Mouse (Mus musculus) liver, embryonic 15.5 days (tissue): ENCODE data around the gene Ndc80. TPM values are rescaled to one million over a fixed set of nuclear protein-coding genes. Genes with fewer than 3 reads are reported as not detected.

Experiments
- ATAC-seq: fragments of 200-750 bp; cut with Nextera tagmentation; 2 replicates; pipeline ENCODE4 v1.8.0; 2017; ENCODE audit warnings: moderate number of reproducible peaks, mild to moderate bottlenecking, moderate library complexity; ENCODE audit not compliant: insufficient read depth
- H3K27ac ChIP-seq: fragments of 300-500 bp; sonication (generic); replicated peaks from 2 replicates; pipeline ENCODE4 v1.5.1; 2015; ENCODE audit warnings: mild to moderate bottlenecking, inconsistent platforms
- H3K27me3 ChIP-seq: fragments of 300-500 bp; sonication (generic); 2 replicates; pipeline ENCODE4 v1.6.1; 2015; ENCODE audit warnings: mild to moderate bottlenecking, inconsistent platforms
- H3K36me3 ChIP-seq: fragments of 300-500 bp; sonication (generic); replicated peaks from 2 replicates; pipeline ENCODE4 v1.6.1; 2015; ENCODE audit warnings: moderate library complexity, mild to moderate bottlenecking, inconsistent platforms
- H3K4me1 ChIP-seq: fragments of 300-500 bp; sonication (generic); replicated peaks from 2 replicates; pipeline ENCODE4 v1.6.1; 2015; ENCODE audit warnings: inconsistent platforms
- H3K4me2 ChIP-seq: fragments of 300-500 bp; sonication (generic); 2 replicates; pipeline ENCODE4 v1.6.1; 2015; ENCODE audit warnings: moderate library complexity, mild to moderate bottlenecking, inconsistent platforms
- H3K4me3 ChIP-seq: fragments of 300-500 bp; sonication (generic); replicated peaks from 2 replicates; pipeline ENCODE4 v1.5.1; 2015; ENCODE audit warnings: mild to moderate bottlenecking, inconsistent platforms
- H3K9ac ChIP-seq: fragments of 300-500 bp; sonication (generic); 2 replicates; pipeline ENCODE4 v1.6.1; 2015; ENCODE audit warnings: moderate library complexity, mild to moderate bottlenecking, inconsistent platforms
- H3K9me3 ChIP-seq: fragments of 300-500 bp; sonication (generic); replicated peaks from 2 replicates; pipeline ENCODE4 v1.6.1; 2016; ENCODE audit warnings: inconsistent platforms
- WGBS: fragments of 180-500 bp; shearing (Covaris S2); methylation state at CpG from one replicate; pipeline ENCODE4 v1.1.7; 2015; ENCODE audit warnings: mixed read lengths; ENCODE audit not compliant: insufficient replicate concordance; 5-methylcytosine and 5-hydroxymethylcytosine counted together
- polyA plus RNA-seq: library from polyadenylated mRNA; unstranded; fragments of >200 nt; fragmentation: Nextera tagmentation; extraction: Ambion mirVana; gene quantifications from 2 replicates; pipeline ENCODE4 v1.2.1, GENCODE M21; 2015

The Ndc80 gene
- polyA plus RNA-seq, 1 experiment from 2014 or later = 32.2 TPM

GRCm38 (mm10) chr17:71506832-71507231, 19.8 kb downstream of the Ndc80 start:
- Histone ChIP-seq H3K9me3 (no peaks in the 10 kb centered on the region), H3K9ac (no peak overlapping the region), H3K4me3 (no peak overlapping the region), H3K27ac (no peak overlapping the region), H3K36me3 (peaks cover 91% of the 10 kb centered on the region), H3K4me1 (peaks cover 12% of the 10 kb centered on the region), H3K27me3 (no peaks in the 10 kb centered on the region), H3K4me2 (no peak overlapping the region)
- WGBS = 91% methylated on average over 8 of the region's 8 CpGs
- no peak for ATAC-seq

GRCm38 (mm10) chr17:71495784-71496183, 30.9 kb downstream of the Ndc80 start:
- Histone ChIP-seq H3K27ac (no peak overlapping the region), H3K36me3 (peaks cover 66% of the 10 kb centered on the region), H3K4me2 (no peak overlapping the region), H3K9me3 (no peaks in the 10 kb centered on the region), H3K4me1 (peaks cover 11% of the 10 kb centered on the region), H3K27me3 (no peaks in the 10 kb centered on the region), H3K9ac (no peak overlapping the region), H3K4me3 (no peak overlapping the region)
- ATAC-seq = no peak
- 79% methylated on average over 4 of the region's 4 CpGs for WGBS

GRCm38 (mm10) chr17:71491332-71491686, 35.3 kb downstream of the Ndc80 start:
- Histone ChIP-seq H3K27me3 (no peaks in the 10 kb centered on the region), H3K9me3 (no peaks in the 10 kb centered on the region), H3K9ac (peak overlapping the region; percentile 15; the same call in 1 of the 2 replicates), H3K36me3 (peaks cover 21% of the 10 kb centered on the region), H3K4me1 (peaks cover 36% of the 10 kb centered on the region), H3K4me3 (no peak overlapping the region), H3K27ac (peak overlapping the region; percentile 79), H3K4me2 (peak overlapping the region; percentile 52)
- WGBS = 40% methylated on average over 4 of the region's 4 CpGs
- ATAC-seq = peak; percentile 20; the same call in 1 of the 2 replicates

- 21% methylated on average over 9 of the region's 9 CpGs for WGBS
- peak overlapping the region; percentile 15; the same call in 1 of the 2 replicates for H3K9ac ChIP-seq
- peak overlapping the region; percentile 52 for H3K4me2 ChIP-seq
- peaks cover 16% of the 10 kb centered on the region for H3K36me3 ChIP-seq
- peak overlapping the region; percentile 79 for H3K27ac ChIP-seq
- H3K27me3 ChIP-seq = no peaks in the 10 kb centered on the region
- peak; percentile 76 for ATAC-seq
- H3K4me1 ChIP-seq = peaks cover 41% of the 10 kb centered on the region
- H3K4me3 ChIP-seq = no peak overlapping the region
- H3K9me3 ChIP-seq = no peaks in the 10 kb centered on the region
Measured at GRCm38 (mm10) chr17:71490666-71491331, 35.9 kb downstream of the Ndc80 start.

- peak overlapping the region; percentile 79 for H3K27ac ChIP-seq
- H3K4me2 ChIP-seq = no peak overlapping the region
- 47% methylated on average over 9 of the region's 9 CpGs for WGBS
- no peak overlapping the region for H3K4me3 ChIP-seq
- H3K4me1 ChIP-seq = peaks cover 49% of the 10 kb centered on the region
- H3K27me3 ChIP-seq = no peaks in the 10 kb centered on the region
- no peaks in the 10 kb centered on the region for H3K9me3 ChIP-seq
- H3K36me3 ChIP-seq = peaks cover 7% of the 10 kb centered on the region
- H3K9ac ChIP-seq = no peak overlapping the region
- peak; percentile 43 for ATAC-seq
Measured at GRCm38 (mm10) chr17:71489703-71490461, 36.8 kb downstream of the Ndc80 start.

GRCm38 (mm10) chr17:71486231-71486851, 40.3 kb downstream of the Ndc80 start:
- H3K4me2 ChIP-seq = peak overlapping the region; percentile 73
- no peaks in the 10 kb centered on the region for H3K27me3 ChIP-seq
- no peaks in the 10 kb centered on the region for H3K9me3 ChIP-seq
- 24% methylated on average over 8 of the region's 8 CpGs for WGBS
- H3K27ac ChIP-seq = peak overlapping the region; percentile 74
- H3K4me3 ChIP-seq = peak overlapping the region; percentile 48
- peak overlapping the region; percentile 39; the same call in 1 of the 2 replicates for H3K9ac ChIP-seq
- H3K36me3 ChIP-seq = no peaks in the 10 kb centered on the region
- H3K4me1 ChIP-seq = peaks cover 43% of the 10 kb centered on the region
- no peak for ATAC-seq

DNA sequence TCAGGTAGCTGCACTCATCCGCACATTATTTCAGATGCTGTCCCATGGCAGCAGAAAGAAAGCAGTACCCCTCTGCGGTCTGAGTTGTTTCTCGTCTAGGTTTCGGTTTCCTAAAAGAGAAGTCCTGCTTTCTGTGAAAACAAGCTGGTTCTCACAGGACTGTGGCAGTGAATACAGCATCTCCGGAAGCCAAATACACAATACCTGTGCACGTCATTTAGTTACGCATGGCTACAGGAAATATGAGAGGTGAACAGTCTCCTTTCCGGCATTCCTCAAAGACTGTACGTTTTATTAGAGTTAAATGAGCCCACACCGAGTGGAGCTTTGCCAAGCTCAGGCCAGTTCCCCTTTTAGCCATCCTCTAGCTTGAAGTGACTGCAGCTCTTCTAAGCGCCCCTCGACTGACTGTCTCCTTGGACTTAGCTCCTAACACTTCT, 40.8 kb downstream of the Ndc80 start:
- Histone ChIP-seq H3K9me3 (no peaks in the 10 kb centered on the region), H3K27me3 (no peaks in the 10 kb centered on the region), H3K9ac (peak overlapping the region; percentile 39; the same call in 1 of the 2 replicates), H3K27ac (peak overlapping the region; percentile 74), H3K4me2 (peak overlapping the region; percentile 73), H3K4me3 (peak overlapping the region; percentile 48), H3K4me1 (peaks cover 38% of the 10 kb centered on the region), H3K36me3 (no peaks in the 10 kb centered on the region)
- 11% methylated on average over 12 of the region's 12 CpGs for WGBS
- ATAC-seq = no peak

DNA sequence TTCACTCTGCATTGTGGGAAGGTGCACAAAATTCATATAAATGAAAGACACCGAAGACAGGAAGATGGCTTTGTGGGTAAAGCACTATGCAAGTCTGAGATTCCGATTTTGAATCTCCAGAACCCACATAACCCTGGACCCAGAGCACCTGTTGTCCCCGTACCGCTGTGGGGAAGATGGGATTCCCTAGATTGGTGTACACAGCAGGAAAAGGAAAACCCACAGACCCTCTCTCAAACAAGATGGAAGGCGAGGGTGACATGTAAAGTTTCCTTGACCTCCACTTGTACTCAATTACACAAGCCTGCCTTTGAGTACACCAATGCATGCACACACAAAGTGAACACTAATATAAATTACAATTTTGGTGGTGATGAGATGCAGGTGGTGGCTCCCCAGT, 41.9 kb downstream of the Ndc80 start:
- Histone ChIP-seq H3K4me2 (no peak overlapping the region), H3K27me3 (no peaks in the 10 kb centered on the region), H3K27ac (no peak overlapping the region), H3K36me3 (no peaks in the 10 kb centered on the region), H3K9ac (no peak overlapping the region), H3K4me1 (peaks cover 33% of the 10 kb centered on the region), H3K9me3 (no peaks in the 10 kb centered on the region), H3K4me3 (no peak overlapping the region)
- WGBS = 80% methylated on average over 5 of the region's 5 CpGs
- no peak for ATAC-seq

GRCm38 (mm10) chr17:71483418-71484060, 43.1 kb downstream of the Ndc80 start:
- H3K27ac ChIP-seq = peak overlapping the region; percentile 19
- 0 out of 2 replicates have a peak, but pooled peaks have one; percentile 20 for ATAC-seq

GRCm38 (mm10) chr17:71479381-71479901, 47.2 kb downstream of the Ndc80 start:
- ATAC-seq = no peak
- no peak overlapping the region for H3K4me2 ChIP-seq
- no peaks in the 10 kb centered on the region for H3K36me3 ChIP-seq
- no peak overlapping the region for H3K9ac ChIP-seq
- whole genome bisulfite sequencing = 31% methylated on average over 5 of the region's 5 CpGs
- H3K27me3 ChIP-seq = no peaks in the 10 kb centered on the region
- no peak overlapping the region for H3K27ac ChIP-seq
- no peak overlapping the region for H3K4me3 ChIP-seq
- H3K4me1 ChIP-seq = peaks cover 23% of the 10 kb centered on the region
- no peaks in the 10 kb centered on the region for H3K9me3 ChIP-seq

More at GRCm38 (mm10) chr17:71483418-71484060, 43.1 kb downstream of the Ndc80 start:
- WGBS = 75% methylated on average over 7 of the region's 7 CpGs
- Histone ChIP-seq H3K36me3 (no peaks in the 10 kb centered on the region), H3K4me2 (no peak overlapping the region), H3K27me3 (no peaks in the 10 kb centered on the region), H3K4me1 (peaks cover 30% of the 10 kb centered on the region), H3K9me3 (no peaks in the 10 kb centered on the region), H3K4me3 (no peak overlapping the region), H3K9ac (no peak overlapping the region)
